Mouse (Mus musculus) pancreas, adult 10 weeks (tissue): ENCODE data around the gene Zfp354b. TPM values are rescaled to one million over a fixed set of nuclear protein-coding genes. Genes with fewer than 3 reads are reported as not detected.

ENCODE experiments used
- polyA plus RNA-seq: library from polyadenylated mRNA; stranded (reverse); fragments of 350-450 nt; fragmentation: Illumina TruSeq; extraction: RNeasy Lipid Tissue Mini Kit (QIAGEN cat#74804); gene quantifications from one replicate; pipeline ENCODE4 v1.2.3, GENCODE M21; 2015; ENCODE audit warnings: low read depth, low replicate concordance; ENCODE audit not compliant: insufficient read depth

Gene Zfp354b
- polyA plus RNA-seq = 0.65 TPM

DNA sequence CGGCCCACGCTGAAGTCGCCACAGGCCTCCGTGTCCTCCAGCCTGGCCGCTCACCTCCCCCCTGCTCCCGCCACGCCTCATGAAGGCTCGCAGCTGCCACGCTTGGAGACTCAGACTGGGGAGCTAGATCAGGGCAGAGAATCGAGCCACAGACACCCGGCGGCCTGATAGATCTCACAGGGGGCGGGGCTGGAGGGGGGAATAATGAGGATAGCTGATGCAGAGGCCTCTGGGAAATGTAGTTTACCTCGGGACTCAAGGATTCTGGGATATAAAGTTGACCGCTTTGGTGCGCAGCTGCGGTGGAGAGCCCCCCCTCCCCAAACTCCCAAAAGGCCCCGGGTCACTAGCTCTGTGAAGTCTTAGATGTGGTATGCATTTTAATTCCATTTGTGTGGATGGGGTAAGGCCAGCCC, at the start of gene Zfp354b:
TSS of gene Zfp354b (minus strand) at position 183 of the 416 bp plus-strand sequence.

GRCm38 (mm10) chr11:50966230-50966629, 34.8 kb upstream of the Zfp354b start, which contains the start of gene Olfr1378:
TSS of gene Olfr1378 (plus strand) at chr11:50966530.

GRCm38 (mm10) chr11:50953665-50954064, 22.2 kb upstream of the Zfp354b start, which contains the start of gene Prop1:
TSS of gene Prop1 (minus strand) at chr11:50953765.

GRCm38 (mm10) chr11:50943506-50943905, 12.1 kb upstream of the Zfp354b start, which contains the start of gene 4933414I15Rik:
TSS of gene 4933414I15Rik (minus strand) at chr11:50943765.

DNA sequence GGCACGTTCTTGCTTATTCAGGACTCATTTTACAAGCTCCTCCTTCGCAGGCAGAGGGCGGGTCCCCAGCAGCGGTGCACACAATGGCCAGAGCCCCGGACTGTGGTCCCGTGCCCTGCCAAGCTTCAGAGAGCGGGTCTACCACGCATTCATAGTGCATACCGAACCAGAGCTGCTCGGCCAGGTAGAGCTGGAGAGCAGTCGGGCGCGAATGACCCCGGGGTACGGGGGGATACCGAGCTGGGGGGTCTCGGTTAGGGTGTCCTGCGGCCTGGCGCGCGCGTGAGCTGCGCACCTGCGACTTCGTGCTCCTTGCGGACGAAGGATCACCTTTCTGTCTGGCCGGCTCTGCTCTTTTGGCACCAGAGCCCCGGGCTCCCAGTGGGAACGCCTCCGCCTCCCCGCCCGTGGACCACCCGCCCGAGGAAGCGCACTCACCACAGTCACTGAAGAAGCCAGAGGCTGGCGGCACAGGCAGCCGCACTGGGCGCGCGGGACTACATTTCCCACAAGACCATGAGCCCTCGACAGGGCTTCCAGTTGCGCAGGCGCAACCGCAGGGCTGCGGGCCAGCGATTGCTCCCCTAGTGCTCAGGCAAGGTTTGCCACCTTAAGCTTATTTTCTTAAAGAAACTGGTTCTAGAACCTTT, 15.6 kb downstream of the Zfp354b start, which contains the start of gene Zfp2:
TSS of gene Zfp2 (minus strand) at position 495 of the 650 bp plus-strand sequence.

GRCm38 (mm10) chr11:50887390-50888128, 43.9 kb downstream of the Zfp354b start, which contains the start of gene Zfp454:
TSS of gene Zfp454 (minus strand) at chr11:50887651.

Other genes starting within 250 kb of the Zfp354b start
- gene Zfp354c, start 103.9 kb downstream of the Zfp354b start, polyA plus RNA-seq = 1.6 TPM
- gene Zfp879, start 90.1 kb downstream of the Zfp354b start, polyA plus RNA-seq = not detected
- gene Grm6, start 80.9 kb downstream of the Zfp354b start, polyA plus RNA-seq = not detected
- 0.55 TPM for gene Zfp454, start 44.0 kb downstream of the Zfp354b start, polyA plus RNA-seq
- 1.4 TPM for gene Zfp2, start 15.5 kb downstream of the Zfp354b start, polyA plus RNA-seq
- gene 4933414I15Rik, start 12.1 kb upstream of the Zfp354b start, polyA plus RNA-seq = not detected
- gene Prop1, start 22.1 kb upstream of the Zfp354b start, polyA plus RNA-seq = not detected
- gene Olfr1378, start 34.9 kb upstream of the Zfp354b start, polyA plus RNA-seq = not detected
- gene Olfr1377, start 50.3 kb upstream of the Zfp354b start, polyA plus RNA-seq = not detected
- not detected for gene Olfr51, start 72.0 kb upstream of the Zfp354b start, polyA plus RNA-seq
- gene Olfr54, start 82.6 kb upstream of the Zfp354b start, polyA plus RNA-seq = not detected
- not detected for gene Olfr1375, start 116.5 kb upstream of the Zfp354b start, polyA plus RNA-seq
- 3.0 TPM for gene Zfp354a, start 127.6 kb upstream of the Zfp354b start, polyA plus RNA-seq